ENCODE assay signal across 15 mouse cellular contexts in genomic region chr10:75636084-75636786, GRCm38 (mm10). TPM values are rescaled to one million over a fixed set of nuclear protein-coding genes. Genes with fewer than 3 reads are reported as not detected.
A peak's percentile ranks its signal among the peaks of the same experiment; 100 is the strongest.
DNase-seq lines count a peak whose midpoint lies in the region; ATAC-seq and TF ChIP-seq lines count a peak whose summit lies in the region.
"Had no signal": no experiment of that assay in that cellular context is flagged by ENCODE, and none has a peak within 500 bp of the region (broad histone marks: within the 10 kb centered on the region; RNA-seq: fewer than 3 reads in every experiment).

No protein-coding gene starts in this region.

- no peak for TF ChIP-seq CTCF in liver, postnatal 0 days (IDR thresholded peaks at IDR 0.05; ENCODE audit: low read depth)

- peak; percentile 22; the same call in 1 of the 2 replicates for ATAC-seq in frontal cortex, adult (ENCODE audit: low TSS enrichment)
- 0 out of 2 replicates have a peak, but pooled peaks have one; percentile 9 for ATAC-seq in liver, postnatal 0 days
- no peak for ATAC-seq in liver, embryonic 12.5 days
- ATAC-seq: hindbrain, embryonic 16.5 days; Patski had no signal

- no peaks in the 10 kb centered on the region for H3K4me1 ChIP-seq in liver, postnatal 0 days (ENCODE audit: insufficient read depth)
- no peaks in the 10 kb centered on the region for H3K4me1 ChIP-seq in liver, embryonic 12.5 days
- H3K4me1 ChIP-seq: limb, embryonic 10.5 days had no signal

- no peaks in the 10 kb centered on the region for H3K27me3 ChIP-seq in liver, postnatal 0 days (ENCODE audit: insufficient read depth, low read length)
- H3K27me3 ChIP-seq in liver, embryonic 12.5 days (replicated peaks) = peaks cover 13% of the 10 kb centered on the region
- H3K27me3 ChIP-seq: embryonic facial prominence, embryonic 12.5 days; intestine, embryonic 15.5 days; Patski had no signal

- H3K36me3 ChIP-seq in liver, postnatal 0 days (replicated peaks; ENCODE audit: insufficient read depth, low read length) = no peaks in the 10 kb centered on the region
- H3K36me3 ChIP-seq in liver, embryonic 12.5 days = no peaks in the 10 kb centered on the region
- H3K36me3 ChIP-seq: embryonic facial prominence, embryonic 12.5 days; G1E; heart, embryonic 10.5 days; intestine, embryonic 15.5 days; limb, embryonic 10.5 days had no signal

- H3K9me3 ChIP-seq in liver, postnatal 0 days (ENCODE audit: low read length) = no peaks in the 10 kb centered on the region
- H3K9me3 ChIP-seq in liver, embryonic 12.5 days (replicated peaks) = no peaks in the 10 kb centered on the region
- H3K9me3 ChIP-seq: embryonic facial prominence, embryonic 12.5 days; G1E; heart, embryonic 10.5 days; intestine, embryonic 15.5 days; limb, embryonic 10.5 days had no signal

- WGBS in liver, postnatal 0 days (ENCODE audit: insufficient replicate concordance) = 89% methylated on average over 10 of the region's 12 CpGs
- 82% methylated on average over 12 of the region's 12 CpGs for WGBS in liver, embryonic 12.5 days (ENCODE audit: insufficient replicate concordance)

- no peak overlapping the region for H3K4me2 ChIP-seq in liver, postnatal 0 days (ENCODE audit: low read depth, low read length)
- H3K4me2 ChIP-seq in liver, embryonic 12.5 days = no peak overlapping the region
- H3K4me2 ChIP-seq: embryonic facial prominence, embryonic 12.5 days; intestine, embryonic 15.5 days had no signal

- H3K4me3 ChIP-seq in liver, postnatal 0 days (ENCODE audit: low read depth, low read length) = no peak overlapping the region
- H3K4me3 ChIP-seq in liver, embryonic 12.5 days = no peak overlapping the region
- H3K4me3 ChIP-seq: embryonic facial prominence, embryonic 12.5 days; heart, embryonic 10.5 days; intestine, embryonic 15.5 days; limb, embryonic 10.5 days had no signal

- no peak for TF ChIP-seq EP300 in liver, postnatal 0 days (IDR thresholded peaks at IDR 0.05; ENCODE audit: low read depth)

- no peak overlapping the region for H3K27ac ChIP-seq in liver, postnatal 0 days (ENCODE audit: low read depth)
- no peak overlapping the region for H3K27ac ChIP-seq in liver, embryonic 12.5 days
- H3K27ac ChIP-seq: embryonic facial prominence, embryonic 12.5 days; heart, embryonic 10.5 days; intestine, embryonic 15.5 days; limb, embryonic 10.5 days had no signal

- no peak overlapping the region for H3K9ac ChIP-seq in liver, postnatal 0 days (replicated peaks)
- H3K9ac ChIP-seq in liver, embryonic 12.5 days = no peak overlapping the region
- H3K9ac ChIP-seq: embryonic facial prominence, embryonic 12.5 days; intestine, embryonic 15.5 days had no signal

- DNase-seq in cerebellum, adult 11-12 months = peak; percentile 22
- DNase-seq in cerebellum, postnatal 36 days = no peak
- DNase-seq in frontal cortex, postnatal 36 days (ENCODE audit: low spot score in 2 of 2) = no peak
- DNase-seq in liver, postnatal 0 days = no peak
- DNase-seq in ZHBTc4 (ENCODE audit: low read depth, low spot score) = peak; percentile 83
- DNase-seq in thymus, postnatal 10 days (ENCODE audit: low spot score in 2 of 2) = no peak

RNA-seq across cellular contexts. Expression of gene Susd2, which starts 7.6 kb away (rescaled TPM):
- 1.6 TPM in 2 replicates for polyA plus RNA-seq in liver, postnatal 0 days (2015; fragmentation: Nextera tagmentation; extraction: Ambion mirVana)
- polyA plus RNA-seq in liver, embryonic 12.5 days (2016; fragmentation: Nextera tagmentation; extraction: Ambion mirVana) = 0.69 and 1.1 TPM in 2 replicates

RNA-seq across cellular contexts. Expression of gene Ggt5, which starts 47.1 kb away (rescaled TPM):
- 0.81 and 1.4 TPM in 2 replicates for polyA plus RNA-seq in liver, postnatal 0 days (2015; fragmentation: Nextera tagmentation; extraction: Ambion mirVana)
- polyA plus RNA-seq in liver, embryonic 12.5 days (2016; fragmentation: Nextera tagmentation; extraction: Ambion mirVana) = 0.21 and 0.41 TPM in 2 replicates
- polyA plus RNA-seq: G1E, Patski had no signal

Comparison
In these comparisons a context has a peak if more than half of its experiments do, and no peak if none do; other contexts are left out.
1. DNase-seq: peak in cerebellum, adult 11-12 months (single experiment) and ZHBTc4 (single experiment); none in cerebellum, postnatal 36 days (0 of 2), frontal cortex, postnatal 36 days (0 of 2), liver, postnatal 0 days (single experiment) and thymus, postnatal 10 days (0 of 2).